Mouse (Mus musculus) thymus, postnatal 14 days (tissue): Measurements from ENCODE around the gene Gadd45b.

ENCODE experiments used
- DNase-seq: peaks from one replicate; pipeline ENCODE4 v3.0.0; 2021

Gene Gadd45b

GRCm38 (mm10) chr10:80911354-80911753 lies 18.5 kb upstream of the Gadd45b start:
- no peak for DNase-seq

- DNase-seq, result no peak
Observed at GRCm38 (mm10) chr10:80911891-80912290, 18.0 kb upstream of the Gadd45b start.

GRCm38 (mm10) chr10:80913364-80914011 lies 16.4 kb upstream of the Gadd45b start:
- no peak for DNase-seq

GRCm38 (mm10) chr10:80914253-80914656 lies 15.6 kb upstream of the Gadd45b start:
- peak; percentile 70 for DNase-seq

GRCm38 (mm10) chr10:80915260-80915659 lies 14.6 kb upstream of the Gadd45b start:
- DNase-seq, result no peak

GRCm38 (mm10) chr10:80915736-80916135 lies 14.1 kb upstream of the Gadd45b start:
- DNase-seq, result no peak

- peak; percentile 45 for DNase-seq
Observed at GRCm38 (mm10) chr10:80917336-80917778, 12.5 kb upstream of the Gadd45b start.

GRCm38 (mm10) chr10:80917779-80918434 lies 12.0 kb upstream of the Gadd45b start, which contains the start of gene Lmnb2:
Lmnb2 (minus strand) TSS chr10:80918245.
- DNase-seq, result peak; percentile 73

- DNase-seq, result no peak
Observed at GRCm38 (mm10) chr10:80921923-80922322, 8.0 kb upstream of the Gadd45b start.

GRCm38 (mm10) chr10:80925472-80925871 lies 4.4 kb upstream of the Gadd45b start:
- no peak for DNase-seq

GRCm38 (mm10) chr10:80928586-80929298 lies 1.1 kb upstream of the Gadd45b start:
- peak; percentile 92 for DNase-seq

- DNase-seq, result peak; percentile 66
Observed at GRCm38 (mm10) chr10:80930361-80931152, 684 bp downstream of the Gadd45b start.

GRCm38 (mm10) chr10:80931153-80931671 lies 1.3 kb downstream of the Gadd45b start:
- no peak for DNase-seq

- peak; percentile 63 for DNase-seq
Observed at GRCm38 (mm10) chr10:80931695-80932094, 1.8 kb downstream of the Gadd45b start.

- DNase-seq, result no peak
Observed at GRCm38 (mm10) chr10:80932206-80932605, 2.3 kb downstream of the Gadd45b start.

GRCm38 (mm10) chr10:80932700-80933420 lies 3.0 kb downstream of the Gadd45b start:
- DNase-seq, result no peak

GRCm38 (mm10) chr10:80933421-80933979 lies 3.6 kb downstream of the Gadd45b start:
- no peak for DNase-seq

GRCm38 (mm10) chr10:80934136-80934985 lies 4.5 kb downstream of the Gadd45b start:
- no peak for DNase-seq

- no peak for DNase-seq
Observed at GRCm38 (mm10) chr10:80935241-80935640, 5.4 kb downstream of the Gadd45b start.

- no peak for DNase-seq
Observed at GRCm38 (mm10) chr10:80935698-80936097, 5.8 kb downstream of the Gadd45b start.
